Mouse (Mus musculus) small intestine, adult 2 months (tissue): ENCODE measurements around the gene Rps27.

ENCODE experiments used
- CTCF ChIP-seq: fragments of 200-500 bp; IDR thresholded peaks from 2 replicates; pipeline ENCODE4 v1.5.1; 2012; ENCODE audit warnings: low read depth, mild to moderate bottlenecking, control low read depth, inconsistent platforms, low read length, moderate library complexity, mixed read lengths; ENCODE audit not compliant: insufficient replicate concordance, insufficient read length; ENCODE audit errors: extremely low read depth
- POLR2A ChIP-seq: fragments of 200-500 bp; IDR thresholded peaks from 2 replicates; pipeline ENCODE4 v1.6.1; 2012; ENCODE audit warnings: low read depth, mild to moderate bottlenecking, control low read depth, inconsistent platforms, low read length, moderate library complexity

DNA sequence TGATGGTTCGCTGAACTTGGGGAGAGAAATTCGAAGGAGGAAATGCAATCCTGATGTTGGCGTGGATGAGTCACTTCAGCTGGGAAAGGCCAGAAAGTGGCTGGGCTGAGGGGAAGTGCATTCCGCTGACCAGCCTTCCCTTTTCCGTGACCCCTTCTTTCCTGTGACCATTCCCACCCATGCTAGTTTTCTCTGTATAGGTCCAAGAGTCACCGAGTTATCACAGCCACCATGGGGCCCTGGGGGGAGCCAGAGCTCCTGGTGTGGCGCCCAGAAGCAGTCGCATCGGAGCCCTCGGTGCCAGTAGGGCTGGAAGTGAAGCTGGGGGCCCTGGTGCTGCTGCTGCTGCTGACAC is 35.3 kb upstream of the Rps27 start:
- TF ChIP-seq CTCF: no peak
- TF ChIP-seq POLR2A: no peak
